Mouse (Mus musculus): ENCODE measurements at regions not wholly inside any gene's neighbourhood (a gene's known extent, or its start where the extent isn't known, plus 50 kb on each side); places are given as distances from the start of the nearest gene placed in this dataset.

- no peak for TF ChIP-seq ZC3H11A (IDR thresholded peaks at IDR 0.05; ENCODE audit: borderline replicate concordance, low read depth, low read length)
- TF ChIP-seq HCFC1 (IDR thresholded peaks at IDR 0.05; ENCODE audit: borderline replicate concordance, insufficient read depth, low read length) = no peak
Observed at GRCm38 (mm10) chr8:32958855-32959254, 469.7 kb upstream of the 5930422O12Rik start.

Measured in ES-E14 (cell line).